Mouse (Mus musculus): ENCODE results near the gene Lipe. TPM values are rescaled to one million over a fixed set of nuclear protein-coding genes. Genes with fewer than 3 reads are reported as not detected.
"Not testable (repeated sequence)": the region's sequence is repeated elsewhere in the genome, so short reads cannot be mapped to it uniquely, and the experiment has no call there.

Lipe gene
- 10 to 100 TPM in 1 of 2 experiments, 1 to 10 TPM in 1; 9.4 to 11.0 TPM for total RNA-seq (2021)
- long read RNA-seq, partial matches to known transcripts = 0 of 2 reads
- long read RNA-seq, other reads (novel, unspliced or antisense) = 0 of 2 reads

DNA sequence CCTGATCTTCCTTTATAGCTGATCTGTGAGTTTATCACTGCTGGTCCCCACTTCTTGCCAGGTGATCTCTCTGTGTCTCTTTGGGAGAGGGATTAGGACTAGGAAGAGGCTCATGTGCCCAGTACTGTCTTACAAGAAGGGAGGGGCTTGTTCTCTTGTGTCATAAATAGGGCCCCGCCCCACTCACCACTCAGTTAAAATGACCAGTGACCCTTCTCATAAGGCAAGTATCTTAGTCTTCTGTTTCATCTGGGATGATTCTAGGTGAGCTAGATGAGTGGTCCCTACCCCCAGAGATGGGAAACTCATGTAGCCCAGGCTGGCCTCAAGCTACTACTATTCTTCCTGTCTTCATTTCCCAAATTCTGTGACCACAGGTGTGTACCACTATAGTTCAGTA, at the start of gene Lipe:
Gene Lipe, minus strand, starts transcription at position 101 of the 400 bp plus-strand sequence.
- no peak for DNase-seq (ENCODE audit: low spot score in 2 of 2)

- DNase-seq (ENCODE audit: low spot score in 2 of 2) = no peak
These were observed 42.3 kb upstream of the Lipe start for GRCm38 (mm10) chr7:25440816-25441153.

GRCm38 (mm10) chr7:25439978-25440815, 41.7 kb upstream of the Lipe start:
- no peak for DNase-seq (ENCODE audit: low spot score in 2 of 2)

DNA sequence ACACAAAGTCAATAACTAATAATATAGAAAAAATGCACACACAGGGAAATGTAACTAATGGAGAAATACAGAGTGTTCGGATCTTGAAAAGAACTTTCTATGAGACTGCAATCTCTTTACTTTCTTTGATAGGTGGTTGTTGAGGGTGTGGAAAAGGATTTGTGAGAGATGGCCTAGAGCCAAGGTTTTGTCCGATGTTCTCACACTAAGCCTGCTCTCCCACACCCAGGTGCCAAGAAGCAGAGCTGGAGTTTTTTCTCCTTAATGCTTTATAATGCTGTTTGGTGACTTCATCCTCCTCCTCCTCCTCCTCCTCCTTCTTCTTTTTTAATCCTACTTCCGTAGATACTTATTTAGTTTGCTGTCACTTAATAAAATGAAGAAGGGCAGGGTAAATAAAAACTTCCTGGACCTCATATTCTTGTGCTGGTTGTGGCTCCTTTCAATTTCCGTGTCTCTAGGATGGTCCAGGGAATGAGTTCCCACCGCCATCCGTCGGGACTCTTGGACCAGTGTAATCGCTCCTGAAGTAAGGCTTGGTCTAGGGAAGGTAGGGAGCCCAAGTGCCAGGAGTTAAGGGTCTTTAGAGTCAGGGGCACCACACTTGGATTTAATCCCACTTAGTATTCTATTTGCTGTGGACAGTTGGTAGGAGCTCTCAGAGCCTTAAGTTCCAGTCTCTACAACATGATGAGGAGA, 40.8 kb upstream of the Lipe start:
- no peak for DNase-seq (ENCODE audit: low spot score in 2 of 2)

DNA sequence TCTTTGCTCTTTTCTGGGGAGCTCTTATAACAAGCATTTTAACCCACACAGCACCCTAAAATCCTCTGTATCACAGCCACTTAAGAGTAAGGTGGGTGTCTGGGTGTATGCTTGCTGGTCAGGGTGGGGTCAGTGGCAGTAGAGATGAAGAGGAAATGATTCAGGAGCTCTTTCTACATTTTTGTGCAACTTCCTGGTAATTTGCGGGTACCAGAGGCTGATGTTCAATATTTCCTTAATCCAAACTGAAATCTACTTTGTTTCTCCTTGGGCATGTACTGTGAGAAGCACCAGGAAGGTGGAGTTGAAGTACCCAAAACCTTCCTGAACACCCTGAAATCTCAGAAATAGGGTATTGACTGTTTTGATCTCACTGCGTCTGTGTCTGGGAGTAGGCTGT, 38.2 kb upstream of the Lipe start:
- DNase-seq (ENCODE audit: low spot score in 2 of 2) = no peak

DNA sequence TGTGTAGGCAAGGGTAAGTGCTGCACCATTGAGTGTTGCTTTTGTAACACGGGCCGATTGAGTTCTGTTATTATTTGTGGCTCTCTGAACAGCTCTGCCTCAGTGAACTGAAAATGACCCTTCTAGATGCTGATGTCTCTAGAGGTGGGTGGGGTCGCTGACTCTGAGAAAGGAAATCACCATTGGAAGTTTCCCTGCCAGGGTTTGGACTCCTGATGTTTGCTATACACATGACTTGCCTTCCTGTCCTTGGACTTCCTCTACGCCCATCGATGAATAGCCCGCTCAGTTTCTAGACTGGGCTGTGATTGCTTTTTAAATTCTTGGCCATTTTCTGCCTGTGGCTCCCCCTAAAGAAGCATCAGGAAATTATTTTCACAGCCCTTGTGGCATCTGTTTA, 37.7 kb upstream of the Lipe start:
- DNase-seq (ENCODE audit: low spot score in 2 of 2) = no peak

GRCm38 (mm10) chr7:25435546-25435851, 37.0 kb upstream of the Lipe start:
- no peak for DNase-seq (ENCODE audit: low spot score in 2 of 2)

- no peak for DNase-seq (ENCODE audit: low spot score in 2 of 2)
These were observed 36.4 kb upstream of the Lipe start for GRCm38 (mm10) chr7:25434654-25435545.

GRCm38 (mm10) chr7:25433781-25434560, 35.5 kb upstream of the Lipe start:
- no peak for DNase-seq (ENCODE audit: low spot score in 2 of 2)

DNA sequence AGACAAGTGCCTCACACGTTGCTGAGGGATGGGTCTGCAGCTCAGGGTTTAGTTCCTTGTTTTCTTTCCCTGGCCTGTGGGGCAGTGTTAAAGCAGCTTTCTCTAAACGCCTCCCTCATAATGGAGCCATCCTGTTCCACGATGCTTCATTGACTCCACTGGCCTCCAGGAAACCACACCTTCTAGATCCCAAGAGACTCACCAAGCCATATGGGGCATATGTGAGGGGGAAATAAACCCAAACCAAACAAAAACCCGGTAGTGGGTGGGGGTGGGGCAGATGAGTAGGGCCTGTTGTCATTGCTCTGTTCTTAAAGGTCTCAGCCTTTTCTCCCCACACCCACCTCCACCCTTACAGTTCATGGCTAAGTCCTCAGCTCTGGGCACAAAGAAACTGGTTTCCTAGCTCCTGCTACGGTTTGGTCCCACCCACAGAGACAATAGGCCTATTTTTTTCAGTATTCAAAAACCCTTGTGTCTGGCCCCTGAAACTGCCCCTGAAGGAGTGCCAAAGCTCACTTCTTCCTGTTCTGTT, 34.6 kb upstream of the Lipe start:
- DNase-seq (ENCODE audit: low spot score in 2 of 2) = peak in 1 of 2 experiments; percentile 16

DNA sequence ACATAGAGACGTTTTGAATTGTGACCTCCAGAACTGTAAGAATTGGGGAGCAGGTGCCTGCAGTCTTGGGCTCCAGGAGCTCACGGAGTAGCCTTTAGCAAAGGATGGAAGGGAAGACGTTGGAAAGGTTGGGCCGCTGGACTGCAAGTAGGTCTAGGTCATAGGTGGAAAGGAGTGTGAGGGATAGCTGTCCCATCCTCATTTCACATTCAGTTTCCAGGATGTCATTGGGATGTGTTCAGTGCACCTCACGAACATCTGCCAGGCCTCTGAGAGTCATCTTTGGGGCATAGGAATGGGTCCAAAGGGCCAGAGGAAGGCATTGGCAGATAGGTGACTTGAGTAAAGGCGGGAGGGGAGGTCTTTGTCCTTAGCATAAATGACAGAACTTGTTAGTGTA, 33.9 kb upstream of the Lipe start:
- no peak for DNase-seq (ENCODE audit: low spot score in 2 of 2)

DNA sequence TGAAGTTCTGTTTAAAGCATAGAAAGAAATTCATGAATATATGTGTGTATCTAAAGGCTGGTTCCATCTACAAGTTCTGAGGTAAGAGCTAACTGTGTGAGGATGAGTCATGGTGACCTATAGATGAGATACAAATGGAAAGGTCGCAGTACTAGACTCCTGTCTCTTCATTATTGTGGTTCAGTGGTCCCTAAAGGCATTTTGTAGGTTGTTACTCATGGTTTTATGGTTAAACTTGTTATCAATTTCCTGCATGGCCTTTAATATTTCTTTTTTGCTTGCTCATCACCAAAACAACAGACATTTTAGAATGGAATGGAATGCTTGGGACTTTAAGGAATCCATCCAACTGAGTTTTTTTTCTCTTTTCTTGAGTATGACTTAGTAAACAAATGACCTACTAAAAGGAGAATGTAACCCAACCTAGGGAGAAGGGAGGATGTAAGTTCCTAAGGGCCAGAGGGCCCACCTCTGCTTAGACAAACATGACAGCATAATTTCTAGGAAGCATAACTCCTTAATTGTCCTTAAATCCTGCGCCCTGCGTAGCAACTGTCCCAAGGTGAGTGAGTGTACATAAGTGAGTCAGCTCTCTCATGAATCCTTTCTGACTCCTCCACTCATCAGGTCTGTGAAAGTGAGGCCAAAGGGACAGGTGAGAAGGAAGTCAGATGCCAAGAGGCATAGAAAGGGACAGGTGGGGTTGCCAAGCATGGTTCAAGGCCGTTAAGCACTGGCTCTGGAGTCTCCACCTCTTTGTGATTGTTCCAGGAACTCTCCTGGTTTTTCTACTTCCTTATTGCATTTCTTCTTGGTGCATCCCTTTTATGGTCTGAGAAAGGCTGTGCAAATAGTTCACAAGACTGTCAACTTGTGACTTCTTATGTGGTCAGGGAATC, 31.6 kb upstream of the Lipe start:
- no peak for DNase-seq (ENCODE audit: low spot score in 2 of 2)

GRCm38 (mm10) chr7:25428321-25428720, 29.8 kb upstream of the Lipe start:
- DNase-seq (ENCODE audit: low spot score in 2 of 2) = no peak

DNA sequence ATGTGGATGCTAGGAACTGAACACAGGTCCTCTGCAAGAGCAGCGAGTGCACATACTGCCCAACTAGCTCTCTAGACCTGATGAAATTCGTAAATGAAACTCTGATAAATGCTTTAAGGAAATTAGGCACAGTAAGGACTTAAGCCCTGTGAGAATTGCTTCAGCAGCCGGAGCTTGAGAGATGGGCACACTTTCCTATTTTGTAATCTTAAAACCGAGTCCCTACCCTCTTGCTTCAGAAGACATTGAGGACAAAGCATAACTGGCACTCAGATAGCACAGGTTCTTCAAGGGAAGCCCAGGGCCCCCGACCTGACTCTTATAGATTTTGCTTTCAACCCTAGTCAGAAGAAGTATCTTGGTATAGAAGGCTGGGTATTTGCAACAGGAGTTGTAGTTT, 28.6 kb upstream of the Lipe start:
- DNase-seq (ENCODE audit: low spot score in 2 of 2) = no peak

GRCm38 (mm10) chr7:25426380-25426779, 27.9 kb upstream of the Lipe start:
- not testable (repeated sequence) for DNase-seq (ENCODE audit: low spot score in 2 of 2)

DNA sequence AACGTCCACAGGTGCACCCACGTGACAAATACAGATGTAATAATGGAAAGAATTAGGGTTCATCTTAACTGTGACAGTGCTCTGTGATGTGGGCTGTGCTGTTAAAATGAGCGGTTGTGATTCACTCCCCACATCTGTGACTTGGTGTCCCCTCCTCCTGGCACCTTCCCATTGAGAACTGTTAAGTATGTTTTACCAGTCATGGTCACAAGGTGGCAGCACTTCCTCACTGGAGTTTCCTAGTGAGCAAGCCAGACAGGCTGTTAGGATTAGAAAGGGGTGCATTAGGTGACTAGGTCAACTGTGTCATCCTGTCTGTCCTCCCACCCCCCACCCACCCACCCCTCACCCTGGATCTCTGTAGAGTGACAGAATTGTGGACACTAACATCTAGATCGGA, 25.9 kb upstream of the Lipe start:
- peak; percentile 66 to 90 for DNase-seq (ENCODE audit: low spot score in 2 of 2)

GRCm38 (mm10) chr7:25422286-25422841, 23.9 kb upstream of the Lipe start:
- DNase-seq (ENCODE audit: low spot score in 2 of 2) = peak in 1 of 2 experiments; percentile 30

GRCm38 (mm10) chr7:25419943-25420342, 21.4 kb upstream of the Lipe start:
- DNase-seq (ENCODE audit: low spot score in 2 of 2) = no peak

DNA sequence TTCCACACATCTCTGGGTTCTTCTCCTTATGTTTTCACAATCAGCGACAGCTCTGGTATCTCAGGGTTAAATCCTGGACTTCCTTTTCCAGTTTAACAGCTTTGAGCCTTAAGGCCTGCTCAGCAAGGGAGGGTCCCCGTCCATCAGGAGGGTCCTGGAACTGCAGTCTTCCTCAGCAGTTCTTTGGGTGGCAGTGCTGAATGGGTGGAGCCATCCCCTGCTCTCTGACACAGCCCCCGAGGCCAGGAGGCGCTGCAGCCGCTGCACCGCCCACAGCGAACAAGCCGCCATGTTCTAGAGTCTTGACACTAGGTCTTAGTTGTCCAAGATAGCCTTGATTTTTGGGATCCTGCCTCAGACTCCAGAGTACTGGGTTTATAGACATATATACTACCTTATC, 21.0 kb upstream of the Lipe start:
- DNase-seq (ENCODE audit: low spot score in 2 of 2) = no peak
